Mouse (Mus musculus): ENCODE measurements around the gene Tnnc2.

- TF ChIP-seq POLR2A (IDR thresholded peaks at IDR 0.05; ENCODE audit: low read depth, low read length) (no peak), CTCF (conservative IDR thresholded peaks at IDR 0.05; ENCODE audit: insufficient read depth, insufficient read length, low read depth, low read length) (no peak)
Measured at GRCm38 (mm10) chr2:164817703-164818102, 37.9 kb upstream of the Tnnc2 start.

Measured in kidney, adult 2 months (tissue).